Mouse (Mus musculus): ENCODE data around the gene Git1. TPM values are rescaled to one million over a fixed set of nuclear protein-coding genes. Genes with fewer than 3 reads are reported as not detected.

Git1 gene
- total RNA-seq, 4 experiments from 2014 or later: 53.5 to 63.3 (median 57.1) TPM

DNA sequence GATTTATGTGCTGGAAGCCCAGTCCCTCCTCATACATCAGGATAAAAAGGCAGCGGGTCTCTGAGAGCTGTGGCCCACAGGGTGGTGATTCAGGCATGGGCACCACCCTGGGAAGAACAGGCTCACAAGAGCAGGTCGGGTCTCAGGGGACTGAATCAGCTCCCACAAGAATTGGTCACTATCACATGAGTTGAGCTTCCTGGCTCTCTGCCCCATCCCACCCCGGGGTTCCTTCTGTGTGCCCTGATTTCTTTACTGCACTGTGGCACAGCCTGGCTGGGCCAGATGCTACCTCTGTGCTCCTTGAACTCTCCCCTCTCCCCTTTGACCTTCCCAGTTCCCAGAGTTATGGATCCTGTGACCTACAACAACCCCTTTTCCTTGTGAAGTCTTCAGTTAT lies 10.3 kb upstream of the Git1 start:
- DNase-seq (ENCODE audit: low spot score): no peak

DNA sequence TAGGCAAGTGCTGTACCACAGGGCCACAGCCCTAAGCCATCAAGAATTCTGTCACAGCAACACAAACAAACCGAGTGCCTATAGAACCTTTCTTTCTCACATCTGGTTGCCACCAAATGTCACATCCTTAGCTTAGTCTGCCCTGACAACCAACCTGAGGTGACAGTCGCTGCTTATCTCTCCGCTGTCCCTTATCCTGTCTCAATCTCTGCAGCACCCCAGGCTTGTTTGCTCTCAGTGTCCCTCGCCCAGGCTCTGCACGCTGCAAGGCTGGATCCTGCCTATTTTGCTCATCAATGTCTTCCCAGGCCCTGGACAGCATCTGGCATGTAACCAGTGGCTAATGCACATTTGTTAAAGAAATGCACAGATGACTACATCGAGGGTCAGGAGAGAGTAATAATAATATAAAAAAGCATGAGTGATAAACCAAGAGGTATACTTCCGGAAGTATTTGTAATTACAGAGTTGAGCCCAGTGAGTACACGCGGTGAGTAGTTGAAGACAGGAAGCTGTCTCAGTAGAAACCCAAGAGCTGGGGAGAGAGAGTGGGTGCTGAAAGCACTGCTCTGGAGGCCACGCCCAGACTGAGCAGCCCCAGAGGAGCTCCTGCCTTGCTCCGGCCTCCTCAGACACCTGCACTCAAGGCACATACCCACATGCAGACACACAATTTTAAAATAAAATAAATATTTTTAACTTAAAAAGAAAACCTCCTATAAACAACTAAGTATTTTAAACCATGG lies 9.7 kb upstream of the Git1 start:
- no peak for DNase-seq (ENCODE audit: low spot score)

DNA sequence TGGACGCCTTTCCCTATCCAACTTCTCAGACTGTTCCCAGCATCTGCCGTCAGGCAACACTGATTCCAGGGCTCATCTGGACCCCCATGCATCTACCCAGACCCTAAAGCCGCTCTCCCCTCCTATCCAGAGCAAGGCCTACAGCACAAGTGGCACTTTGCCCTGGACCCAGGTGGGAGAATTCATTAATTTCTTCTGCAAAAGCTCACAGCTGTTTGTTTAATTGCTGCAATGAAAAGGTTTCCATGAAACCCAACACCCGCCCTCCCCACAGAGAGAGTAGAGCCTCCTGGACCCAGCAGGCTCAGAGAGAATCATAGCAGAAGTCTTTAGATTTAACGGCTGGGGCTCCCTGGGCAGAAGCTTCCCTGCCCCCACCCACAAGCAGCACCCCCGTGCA lies 8.1 kb upstream of the Git1 start:
- no peak for DNase-seq (ENCODE audit: low spot score)

DNA sequence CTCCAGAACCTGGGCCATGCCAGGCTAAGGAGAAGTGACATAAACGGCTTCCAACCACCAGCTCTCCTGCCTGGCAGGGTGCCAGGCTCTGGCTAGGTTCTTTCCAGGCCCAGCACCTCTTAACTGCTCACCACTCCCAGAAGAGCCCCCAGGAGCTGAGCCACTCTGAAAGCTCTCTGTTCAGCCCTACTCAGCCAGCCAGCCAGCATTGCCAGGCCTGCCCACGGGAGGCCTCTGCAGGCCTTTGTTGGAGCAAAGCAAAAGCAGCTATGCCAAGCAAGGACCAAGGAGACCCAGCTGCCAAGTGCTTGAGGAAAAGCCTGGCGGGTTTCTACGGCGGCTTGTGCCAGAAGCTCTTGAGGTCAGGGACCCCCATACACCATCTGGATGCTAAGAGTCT lies 6.6 kb upstream of the Git1 start:
- no peak for DNase-seq (ENCODE audit: low spot score)

DNA sequence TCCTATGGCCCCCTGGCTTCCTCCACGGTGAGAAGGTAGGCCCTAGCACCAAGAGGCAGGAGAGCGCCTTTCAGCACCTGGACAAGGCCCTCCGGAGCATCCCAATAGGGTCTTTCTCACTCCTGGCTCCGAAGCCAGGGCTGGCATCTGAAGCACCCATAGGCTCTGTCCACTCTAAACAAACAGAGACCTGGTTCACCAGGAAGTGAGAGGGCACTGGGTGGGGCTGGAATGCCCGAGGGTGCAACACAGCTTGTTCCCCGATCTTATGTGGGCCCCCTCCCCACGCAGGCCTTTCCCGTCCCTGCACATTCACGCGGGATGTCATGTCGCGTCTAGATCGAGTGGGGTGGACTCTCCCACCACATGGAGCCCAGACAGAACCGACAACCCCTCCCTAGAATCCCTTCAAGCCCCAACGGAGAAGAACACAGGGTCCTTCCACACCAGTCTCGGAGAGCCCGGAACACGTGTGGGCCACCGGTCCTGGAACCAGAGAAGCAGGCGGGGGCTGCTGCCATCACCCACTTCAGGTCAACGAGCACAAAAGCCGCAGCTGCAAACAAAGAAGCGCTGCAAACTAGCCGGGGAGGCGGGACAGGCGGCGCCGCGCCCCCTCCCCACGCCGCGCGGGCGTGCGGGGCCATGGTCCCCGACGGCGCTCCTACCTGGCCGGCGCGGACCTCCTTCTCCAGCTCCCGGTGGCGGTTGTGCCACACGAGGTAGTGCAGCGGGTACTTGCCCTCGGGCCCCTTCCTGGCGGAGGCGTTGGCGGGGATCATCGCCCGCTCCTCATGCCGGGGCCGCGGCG lies 4.4 kb upstream of the Git1 start:
- DNase-seq (ENCODE audit: low spot score): no peak

DNA sequence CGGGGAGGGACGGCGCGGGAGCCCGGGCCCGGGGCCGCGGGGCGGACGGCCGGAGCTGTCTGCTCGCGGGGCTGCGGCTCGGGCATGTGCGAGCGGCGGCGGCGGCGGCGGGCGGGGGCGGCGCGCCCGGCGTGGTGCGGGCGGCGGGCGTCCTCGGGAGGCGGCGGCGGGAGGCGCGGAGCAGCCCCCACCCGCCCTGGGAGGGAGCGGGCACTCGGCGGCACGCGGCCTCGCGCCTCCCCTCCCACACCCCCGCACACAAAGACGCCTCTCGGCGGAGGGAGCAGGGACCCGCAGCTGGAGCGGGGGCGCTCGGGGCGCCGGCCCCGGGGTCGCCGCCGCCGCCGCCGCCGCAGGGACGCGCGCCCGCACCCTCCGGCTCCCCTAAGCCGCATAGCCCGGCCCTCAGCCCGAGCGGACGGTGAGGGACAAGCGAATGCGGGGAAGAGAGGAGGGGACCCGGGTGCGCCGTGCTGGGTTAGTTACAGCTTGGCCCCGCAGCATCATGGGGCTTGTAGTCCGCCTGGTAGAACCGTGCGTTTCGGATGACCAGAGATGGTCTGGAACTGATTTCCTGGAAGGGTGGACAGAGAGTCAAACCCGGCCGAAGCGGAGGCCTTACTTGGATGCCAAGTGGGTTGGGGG lies 3.6 kb upstream of the Git1 start, which contains the start of gene Ankrd13b:
Gene Ankrd13b (minus strand): TSS at position 88 of the 645 bp plus-strand sequence.
- DNase-seq (ENCODE audit: low spot score): no peak

DNA sequence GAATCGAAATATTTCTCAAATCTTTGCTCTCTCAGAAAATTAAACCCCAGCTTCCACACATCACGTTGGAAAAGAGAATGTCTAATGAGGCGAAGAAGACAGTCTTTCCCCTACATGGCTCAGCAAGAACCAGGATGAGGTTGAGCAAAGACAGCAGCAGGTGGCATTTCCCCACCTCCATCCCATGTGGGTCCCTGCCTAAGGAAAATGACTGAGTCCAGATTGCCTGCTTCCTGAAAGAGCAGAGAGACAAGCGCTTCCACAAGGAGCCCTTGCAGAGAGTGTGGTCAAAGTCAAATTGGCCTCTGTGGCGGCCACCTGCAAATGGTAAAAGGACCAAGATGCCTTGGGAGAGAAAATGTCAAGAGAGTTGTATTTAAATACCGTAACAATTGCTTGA lies 2.9 kb upstream of the Git1 start:
- DNase-seq (ENCODE audit: low spot score): no peak

DNA sequence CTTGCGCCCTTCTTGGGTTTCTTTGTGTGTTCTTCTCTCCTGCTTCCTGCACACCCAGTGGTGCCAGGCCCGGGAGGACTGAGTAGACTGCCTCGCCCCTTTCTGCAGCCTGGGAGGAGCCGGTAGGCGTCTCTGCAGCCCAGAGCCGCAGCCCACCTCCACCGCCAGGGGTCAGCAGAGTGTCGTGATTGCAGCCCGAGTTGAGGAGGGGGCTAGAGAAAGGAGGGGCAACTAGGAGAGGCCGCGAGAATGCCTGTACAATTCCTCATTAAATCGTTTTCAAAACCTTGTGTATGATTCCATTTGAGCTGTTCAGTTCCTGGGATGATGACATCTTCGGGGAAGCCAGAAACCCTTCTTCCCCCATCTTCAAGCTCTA lies 2.2 kb upstream of the Git1 start:
- peak; percentile 89 for DNase-seq (ENCODE audit: low spot score)

DNA sequence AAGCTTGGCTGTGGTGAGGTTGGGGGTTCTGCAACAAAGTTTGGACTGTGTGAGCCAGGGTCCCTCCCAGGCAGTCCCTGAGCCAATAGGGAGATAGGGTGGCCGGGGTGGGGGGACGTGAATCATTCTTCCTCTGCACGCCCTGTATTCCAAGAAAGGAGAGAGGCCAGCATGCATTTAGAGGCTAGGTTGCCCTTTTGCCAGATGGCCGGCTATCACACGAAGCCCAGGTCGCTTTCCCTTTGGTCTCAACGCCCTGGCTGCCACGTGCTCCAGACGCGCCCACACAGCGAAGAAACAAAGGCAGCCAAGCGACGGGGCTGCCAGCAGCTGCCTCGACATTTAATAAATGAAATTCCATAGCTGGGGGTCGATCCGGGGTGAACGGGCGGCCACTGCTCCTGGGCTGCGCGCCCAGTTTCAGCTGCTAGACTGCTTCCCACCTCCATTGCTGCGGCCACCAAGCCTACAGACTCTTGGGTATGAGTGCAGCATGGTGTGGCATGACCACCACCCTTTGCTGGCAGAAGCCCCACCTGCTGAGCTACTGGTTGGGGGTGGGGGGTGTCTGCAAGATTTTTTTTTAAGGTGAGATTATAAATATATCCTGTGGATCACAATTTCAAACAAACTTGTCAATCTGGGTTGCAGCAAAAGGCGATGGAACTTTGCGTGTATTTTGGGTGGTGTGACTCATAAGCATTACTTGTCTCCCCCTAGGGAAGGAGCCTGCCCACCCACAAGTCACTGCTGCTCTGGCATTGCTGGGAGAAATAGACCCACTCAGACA lies 1.7 kb upstream of the Git1 start:
- DNase-seq (ENCODE audit: low spot score): peak; percentile 74

DNA sequence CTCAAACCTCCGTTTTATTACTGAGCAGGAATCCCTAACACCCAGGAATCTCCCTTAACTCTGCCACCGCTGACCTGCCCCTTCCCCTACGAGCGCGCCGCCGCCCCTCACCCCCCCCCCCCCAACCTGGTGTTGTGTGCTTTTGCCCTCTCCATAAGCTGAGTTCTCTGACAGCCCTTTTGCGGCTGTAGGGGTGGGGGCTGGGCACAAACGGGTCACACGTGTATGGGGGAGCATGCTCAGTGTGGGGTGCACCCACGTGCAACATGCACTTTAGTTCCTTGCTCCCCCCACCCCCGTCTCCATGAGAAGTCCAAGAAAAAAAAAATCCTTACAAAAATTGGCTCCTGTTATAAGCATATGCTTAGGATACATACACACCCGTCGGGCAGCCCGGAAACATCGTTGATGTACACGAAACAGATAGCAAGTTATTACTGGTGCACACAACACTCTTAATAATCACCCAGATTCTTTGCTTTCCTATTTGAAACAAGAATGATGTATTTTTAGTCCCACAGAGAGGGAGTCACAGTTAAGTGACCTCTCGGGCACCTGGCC lies 971 bp upstream of the Git1 start:
- no peak for DNase-seq (ENCODE audit: low spot score)

DNA sequence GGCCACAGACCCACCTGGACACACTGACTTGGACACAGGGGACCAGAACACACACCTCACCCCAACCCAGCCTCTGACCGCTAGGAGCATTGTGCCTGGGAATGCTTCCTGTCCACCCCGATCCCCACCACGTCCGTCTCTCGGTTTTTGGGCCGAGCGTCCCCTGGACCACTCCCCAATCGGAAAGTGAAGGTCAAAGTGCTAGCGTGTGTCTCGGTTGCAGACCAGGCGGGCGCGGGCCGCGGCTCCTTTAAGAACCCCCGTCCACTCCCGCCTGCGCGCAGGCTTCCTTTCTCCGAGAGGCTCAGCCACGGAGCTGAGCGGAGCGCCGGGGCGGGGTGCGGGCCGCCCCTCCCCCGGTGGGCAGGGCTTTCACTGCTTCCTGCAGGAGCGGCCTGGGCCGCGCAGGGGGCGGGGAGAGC lies 440 bp upstream of the Git1 start:
- peak; percentile 91 for DNase-seq (ENCODE audit: low spot score)

DNA sequence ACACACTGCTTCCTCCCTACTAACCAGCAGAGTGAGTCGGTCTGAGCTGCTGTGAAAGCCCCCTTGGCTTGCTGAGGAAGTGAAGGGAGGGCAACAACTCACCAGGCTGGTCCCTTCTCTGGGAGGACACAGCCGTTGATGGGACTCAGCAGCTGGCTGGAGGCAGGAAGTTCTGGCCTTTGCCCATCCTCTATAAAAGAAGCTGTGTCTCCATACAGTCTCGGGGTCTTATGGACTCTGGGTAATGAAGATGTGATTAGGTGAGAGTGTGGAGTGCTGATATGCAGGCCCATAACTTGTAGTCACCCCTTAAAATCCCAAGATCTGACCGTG lies 948 bp downstream of the Git1 start:
- DNase-seq (ENCODE audit: low spot score): no peak

DNA sequence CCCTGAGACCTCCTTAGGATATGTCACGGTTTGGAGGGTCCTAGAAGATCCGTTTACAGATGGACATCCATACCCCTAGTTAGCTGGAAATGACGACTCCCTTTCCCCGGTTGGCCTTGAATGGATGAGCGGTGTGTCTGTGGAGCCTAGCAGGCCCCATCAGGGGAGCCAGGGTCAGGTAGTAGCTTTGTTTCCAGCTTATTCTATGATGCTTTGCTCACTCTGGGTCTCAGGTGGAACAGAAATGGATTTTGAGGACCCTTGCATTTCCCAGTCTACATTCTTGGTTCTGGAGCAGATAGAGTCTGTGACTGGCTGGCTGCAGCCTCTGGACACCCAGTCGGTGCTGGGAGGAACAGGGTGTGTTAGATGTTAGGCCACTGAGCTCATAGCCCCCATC lies 1.4 kb downstream of the Git1 start:
- DNase-seq (ENCODE audit: low spot score): no peak

DNA sequence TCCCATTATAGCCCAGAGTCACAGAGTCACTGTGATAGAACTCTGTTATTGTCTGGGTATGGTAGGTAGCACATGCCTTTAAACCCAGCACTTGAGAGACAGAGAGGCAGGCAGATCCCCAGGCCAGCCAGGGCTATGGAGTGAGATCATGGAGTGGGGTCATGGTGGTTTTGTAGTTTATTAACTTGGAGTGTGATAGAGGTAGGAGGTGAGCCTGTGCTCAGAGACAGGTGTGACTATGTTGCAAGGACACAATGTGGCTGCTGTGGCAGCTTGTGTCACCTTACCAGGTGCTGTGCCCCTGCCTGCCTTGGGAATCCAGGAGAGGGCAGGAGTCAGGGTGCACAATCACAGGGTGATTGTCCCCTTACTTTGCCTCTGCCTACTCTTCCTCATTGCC lies 2.1 kb downstream of the Git1 start:
- DNase-seq (ENCODE audit: low spot score): no peak

DNA sequence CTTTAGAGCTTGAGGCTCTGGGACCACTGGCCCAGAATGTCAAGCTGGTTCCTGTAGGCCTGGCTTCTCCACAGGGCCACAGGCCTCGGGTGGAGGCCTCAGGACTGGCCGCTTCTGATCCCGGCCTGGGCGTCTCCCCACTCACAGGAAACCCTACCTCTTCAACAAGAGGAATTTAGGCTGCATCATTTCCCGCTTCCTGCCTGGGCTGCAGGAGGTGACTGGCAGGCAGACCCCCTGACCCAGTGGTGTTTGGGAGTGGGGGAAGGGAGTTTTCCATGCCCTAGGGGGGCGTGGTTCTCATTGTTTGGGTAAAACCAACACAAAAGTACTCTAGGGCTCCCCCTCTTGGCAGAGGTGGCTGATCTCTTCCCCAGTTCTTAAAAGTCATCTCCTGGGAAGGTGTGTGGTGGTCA lies 4.0 kb downstream of the Git1 start:
- DNase-seq (ENCODE audit: low spot score): peak; percentile 85

DNA sequence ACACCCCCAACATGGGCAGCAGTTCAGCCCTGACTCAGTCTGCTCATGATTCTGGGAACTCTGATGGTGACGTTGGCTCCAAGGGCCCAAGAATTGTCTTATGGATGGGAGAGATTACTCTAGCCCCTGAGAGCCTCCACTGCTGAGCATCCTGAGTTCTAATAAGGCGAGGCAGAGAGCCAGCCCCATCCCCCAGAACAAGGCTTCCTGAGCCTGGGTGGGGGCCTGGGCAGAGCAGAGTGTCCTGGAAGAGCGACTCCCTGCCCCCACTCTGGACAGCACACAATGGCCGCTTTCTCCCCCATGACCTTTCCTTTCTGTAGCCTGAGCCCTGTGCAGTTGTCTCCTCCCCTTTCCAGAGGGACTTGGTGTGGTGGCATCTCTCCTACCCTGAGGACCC lies 4.5 kb downstream of the Git1 start:
- no peak for DNase-seq (ENCODE audit: low spot score)

DNA sequence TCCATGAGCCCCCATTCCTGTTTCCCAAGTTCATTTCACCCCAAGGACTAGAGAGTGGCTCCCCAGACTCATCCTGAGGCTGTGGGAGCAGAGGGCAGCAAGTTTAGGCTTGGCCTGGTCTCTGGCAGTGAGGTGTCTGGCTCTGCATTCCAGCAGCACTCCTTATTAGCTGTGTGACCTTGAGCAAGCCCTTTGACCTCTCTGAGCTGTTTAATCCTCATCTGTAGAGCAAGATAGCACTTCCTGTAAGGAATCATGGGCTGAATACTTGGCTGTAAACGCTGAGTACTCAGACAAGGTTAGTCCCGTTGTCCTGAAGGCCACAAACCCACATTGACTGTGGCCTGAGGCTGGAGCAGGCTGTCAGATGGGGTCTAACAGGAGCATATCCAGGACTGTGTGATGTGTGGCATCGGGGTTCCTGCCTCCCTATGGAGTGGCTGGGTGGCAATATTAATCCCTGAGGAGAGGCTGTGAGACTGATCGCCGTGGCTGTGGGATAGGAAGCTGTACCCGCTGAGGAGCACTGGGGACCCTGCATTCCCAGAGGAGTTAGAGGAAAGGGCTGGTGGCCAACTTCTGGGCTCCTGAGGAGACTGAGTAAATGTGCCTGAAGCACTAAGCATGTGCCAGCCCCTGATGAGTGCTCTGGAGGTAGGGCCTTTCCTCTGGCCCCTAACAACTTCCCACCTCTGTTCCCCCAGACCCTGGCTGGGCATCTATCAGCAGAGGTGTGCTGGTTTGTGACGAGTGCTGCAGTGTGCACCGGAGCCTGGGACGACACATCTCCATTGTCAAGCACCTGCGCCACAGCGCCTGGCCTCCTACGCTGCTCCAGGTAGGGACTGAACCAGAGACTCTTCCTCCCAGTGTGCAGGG lies 5.1 kb downstream of the Git1 start:
- DNase-seq (ENCODE audit: low spot score): no peak

DNA sequence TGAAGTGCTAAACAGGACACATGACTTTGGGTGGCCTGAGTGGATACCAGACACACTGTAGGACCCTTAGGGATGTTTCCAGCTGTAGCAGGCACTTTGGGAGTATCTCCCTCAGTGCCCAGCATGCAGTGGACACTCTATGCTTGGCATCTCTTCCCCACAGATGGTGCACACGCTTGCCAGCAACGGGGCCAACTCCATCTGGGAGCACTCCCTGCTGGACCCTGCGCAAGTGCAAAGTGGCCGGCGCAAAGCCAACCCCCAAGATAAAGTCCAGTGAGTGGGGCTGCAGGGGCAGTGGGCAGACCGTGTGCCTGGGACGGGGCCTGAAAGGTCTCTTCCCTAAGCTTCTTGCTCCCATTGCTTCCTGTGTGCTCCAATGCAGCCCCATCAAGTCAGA lies 6.0 kb downstream of the Git1 start:
- DNase-seq (ENCODE audit: low spot score): no peak

DNA sequence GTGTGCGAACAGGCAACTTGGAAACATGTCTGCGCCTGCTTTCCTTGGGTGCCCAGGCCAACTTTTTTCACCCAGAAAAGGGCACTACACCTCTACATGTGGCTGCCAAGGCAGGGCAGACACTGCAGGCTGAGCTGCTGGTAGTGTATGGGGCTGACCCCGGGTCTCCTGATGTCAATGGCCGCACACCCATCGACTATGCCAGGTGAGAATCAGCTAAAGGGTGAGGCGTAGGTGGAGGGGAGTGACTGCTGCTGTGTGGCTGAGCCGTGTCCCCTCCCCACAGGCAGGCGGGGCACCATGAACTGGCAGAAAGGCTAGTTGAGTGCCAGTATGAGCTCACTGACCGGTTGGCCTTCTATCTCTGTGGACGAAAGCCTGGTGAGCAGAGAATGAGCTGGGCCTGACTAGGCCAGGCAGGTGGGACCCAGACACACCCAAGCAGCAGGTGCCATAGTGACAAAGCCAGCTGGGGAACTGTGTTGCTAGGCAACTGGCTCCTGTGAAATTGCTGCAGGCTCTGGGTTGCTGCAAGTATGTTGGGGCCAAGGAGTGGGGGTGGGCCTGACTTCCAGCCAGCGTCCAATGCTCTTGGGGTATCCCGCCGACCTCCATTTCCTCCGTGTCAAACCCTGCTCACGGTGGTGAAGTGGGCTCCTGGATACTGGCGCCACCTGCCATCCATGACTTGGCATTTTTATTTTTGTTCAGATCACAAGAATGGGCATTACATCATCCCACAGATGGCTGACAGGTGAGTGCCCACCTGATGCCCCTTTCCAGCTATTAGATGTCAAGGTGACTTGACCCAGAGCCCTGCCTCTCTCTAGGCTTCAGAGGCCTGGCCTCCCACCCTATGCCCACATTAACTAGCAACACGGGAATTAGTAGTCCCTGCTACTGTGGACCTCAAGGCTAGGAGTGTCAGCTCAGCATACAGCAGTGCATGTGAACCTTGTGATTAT lies 7.3 kb downstream of the Git1 start:
- no peak for DNase-seq (ENCODE audit: low spot score)

All from heart, adult 8-10 months (tissue).